ENCODE assay signal across 23 mouse cellular contexts in genomic region chr9:105072991-105073748, GRCm38 (mm10). TPM values are rescaled to one million over a fixed set of nuclear protein-coding genes. Genes with fewer than 3 reads are reported as not detected.
DNase-seq lines count a peak whose midpoint lies in the region; ATAC-seq and TF ChIP-seq lines count a peak whose summit lies in the region.
"Had no signal": no experiment of that assay in that cellular context is flagged by ENCODE, and none has a peak within 500 bp of the region (broad histone marks: within the 10 kb centered on the region; RNA-seq: fewer than 3 reads in every experiment).

No protein-coding gene starts in this region.

- no peak overlapping the region for H3K4me2 ChIP-seq in midbrain, embryonic 12.5 days (replicated peaks)
- H3K4me2 ChIP-seq in midbrain, embryonic 15.5 days = no peak overlapping the region
- H3K4me2 ChIP-seq in lung, postnatal 0 days (replicated peaks; ENCODE audit: low read depth, low read length) = no peak overlapping the region
- H3K4me2 ChIP-seq: forebrain, embryonic 13.5 days; heart, embryonic 15.5 days; hindbrain, embryonic 13.5 days; limb, embryonic 12.5 days; liver, embryonic 13.5 days had no signal

- H3K4me1 ChIP-seq in midbrain, embryonic 12.5 days = no peaks in the 10 kb centered on the region
- H3K4me1 ChIP-seq in midbrain, embryonic 15.5 days = no peaks in the 10 kb centered on the region
- no peaks in the 10 kb centered on the region for H3K4me1 ChIP-seq in lung, postnatal 0 days (ENCODE audit: insufficient read depth, low read depth, low read length)
- H3K4me1 ChIP-seq: heart, embryonic 15.5 days; hindbrain, embryonic 13.5 days; limb, embryonic 12.5 days; liver, embryonic 13.5 days had no signal

- TF ChIP-seq EP300 in lung, postnatal 0 days (IDR thresholded peaks at IDR 0.05) = peak; percentile 91

- WGBS in midbrain, embryonic 12.5 days = 39% methylated on average over 4 of the region's 4 CpGs
- 42% methylated on average over 4 of the region's 4 CpGs for WGBS in midbrain, embryonic 15.5 days
- 70% methylated on average over 4 of the region's 4 CpGs for WGBS in lung, postnatal 0 days

- peak overlapping the region; percentile 30; the same call in 1 of the 2 replicates for H3K27ac ChIP-seq in midbrain, embryonic 12.5 days (replicated peaks)
- H3K27ac ChIP-seq in midbrain, embryonic 15.5 days = no peak overlapping the region
- peak overlapping the region; percentile 43; the same call in 1 of the 2 replicates for H3K27ac ChIP-seq in lung, postnatal 0 days (ENCODE audit: low read length)
- H3K27ac ChIP-seq: forebrain, embryonic 13.5 days; heart, embryonic 15.5 days; hindbrain, embryonic 13.5 days; limb, embryonic 12.5 days; liver, embryonic 13.5 days; macrophage; stomach, postnatal 0 days had no signal

- no peak for TF ChIP-seq CTCF in lung, postnatal 0 days (IDR thresholded peaks at IDR 0.05)

- no peaks in the 10 kb centered on the region for H3K9me3 ChIP-seq in midbrain, embryonic 12.5 days
- no peaks in the 10 kb centered on the region for H3K9me3 ChIP-seq in midbrain, embryonic 15.5 days
- H3K9me3 ChIP-seq in lung, postnatal 0 days (ENCODE audit: low read length) = no peaks in the 10 kb centered on the region
- H3K9me3 ChIP-seq: forebrain, embryonic 13.5 days; heart, embryonic 15.5 days; hindbrain, embryonic 13.5 days; limb, embryonic 12.5 days; liver, embryonic 13.5 days had no signal

- H3K4me3 ChIP-seq in midbrain, embryonic 12.5 days = no peak overlapping the region
- no peak overlapping the region for H3K4me3 ChIP-seq in midbrain, embryonic 15.5 days
- H3K4me3 ChIP-seq in lung, postnatal 0 days (ENCODE audit: low read depth, low read length) = no peak overlapping the region
- H3K4me3 ChIP-seq: forebrain, embryonic 13.5 days; heart, embryonic 15.5 days; hindbrain, embryonic 13.5 days; limb, embryonic 12.5 days; liver, embryonic 13.5 days had no signal

- H3K36me3 ChIP-seq in midbrain, embryonic 12.5 days = peaks cover 64% of the 10 kb centered on the region
- H3K36me3 ChIP-seq in midbrain, embryonic 15.5 days (replicated peaks) = peaks cover 18% of the 10 kb centered on the region
- H3K36me3 ChIP-seq in lung, postnatal 0 days (ENCODE audit: insufficient read depth, low read length) = peaks cover 32% of the 10 kb centered on the region

- H3K27me3 ChIP-seq in midbrain, embryonic 12.5 days = no peaks in the 10 kb centered on the region
- H3K27me3 ChIP-seq in midbrain, embryonic 15.5 days (replicated peaks) = no peaks in the 10 kb centered on the region
- no peaks in the 10 kb centered on the region for H3K27me3 ChIP-seq in lung, postnatal 0 days (replicated peaks; ENCODE audit: insufficient read depth, low read length)
- H3K27me3 ChIP-seq: forebrain, embryonic 13.5 days; heart, embryonic 15.5 days; hindbrain, embryonic 13.5 days; limb, embryonic 12.5 days; liver, embryonic 13.5 days had no signal

- no peak overlapping the region for H3K9ac ChIP-seq in midbrain, embryonic 12.5 days (replicated peaks)
- H3K9ac ChIP-seq in midbrain, embryonic 15.5 days = no peak overlapping the region
- no peak overlapping the region for H3K9ac ChIP-seq in lung, postnatal 0 days (replicated peaks; ENCODE audit: low read depth)
- H3K9ac ChIP-seq: forebrain, embryonic 13.5 days; heart, embryonic 15.5 days; hindbrain, embryonic 13.5 days; limb, embryonic 12.5 days; liver, embryonic 13.5 days had no signal

- ATAC-seq in midbrain, embryonic 12.5 days (ENCODE audit: low FRiP score, low read depth) = no peak
- no peak for ATAC-seq in midbrain, embryonic 15.5 days (replicated peaks)
- peak; percentile 95 for ATAC-seq in lung, postnatal 0 days
- ATAC-seq: activated CD4-positive, CD25-positive, alpha-beta regulatory T cell, adult 4 months; forebrain, embryonic 13.5 days had no signal

- peak; percentile 5 for DNase-seq in kidney, postnatal 14 days
- no peak for DNase-seq in kidney, postnatal 4 days
- peak; percentile 50 for DNase-seq in lung, postnatal 0 days (ENCODE audit: low spot score)
- DNase-seq in T-cell, adult 2 months (ENCODE audit: low spot score) = no peak
- no peak for DNase-seq in testis, postnatal 10 days (ENCODE audit: low spot score)
- DNase-seq: adrenal gland, adult 8-10 months; B cell, adult 2 months; cerebellum, adult 18-20 months; cerebellum, postnatal 14 days; gastrocnemius, postnatal 36 days; heart, postnatal 36 days; kidney, adult 18-20 months; kidney, postnatal 25 days; liver, embryonic 13.5 days had no signal

RNA-seq across cellular contexts. Expression of gene Mrpl3, which starts 20.1 kb away (rescaled TPM):
- polyA plus RNA-seq in midbrain, embryonic 12.5 days (2016; fragmentation: Nextera tagmentation; extraction: Ambion mirVana) = 113 and 114 TPM in 2 replicates
- polyA plus RNA-seq in midbrain, embryonic 15.5 days (2015; fragmentation: Nextera tagmentation; extraction: Ambion mirVana) = 86.7 and 92.4 TPM in 2 replicates
- polyA plus RNA-seq in lung, postnatal 0 days (2015; fragmentation: Nextera tagmentation; extraction: Ambion mirVana) = 55.4 and 58.7 TPM in 2 replicates

RNA-seq across cellular contexts. Expression of gene Nudt16, which starts 58.5 kb away (rescaled TPM):
- 19.2 and 20.7 TPM in 2 replicates for polyA plus RNA-seq in midbrain, embryonic 12.5 days (2016; fragmentation: Nextera tagmentation; extraction: Ambion mirVana)
- polyA plus RNA-seq in midbrain, embryonic 15.5 days (2015; fragmentation: Nextera tagmentation; extraction: Ambion mirVana) = 30.7 and 31.5 TPM in 2 replicates
- polyA plus RNA-seq in lung, postnatal 0 days (2015; fragmentation: Nextera tagmentation; extraction: Ambion mirVana) = 24.8 TPM in 2 replicates

Comparison
In these comparisons a context has a peak if more than half of its experiments do, and no peak if none do; other contexts are left out.
1. DNase-seq: peak in kidney, postnatal 14 days (single experiment) and lung, postnatal 0 days (single experiment); none in kidney, postnatal 4 days (0 of 2), T-cell, adult 2 months (single experiment) and testis, postnatal 10 days (single experiment).